Mouse (Mus musculus) cerebellum, adult 11 months (tissue): ENCODE measurements around the gene Sprr2d.

Experiments used
- DNase-seq: peaks from one replicate; pipeline ENCODE4 v3.0.0; 2022

Gene Sprr2d

GRCm38 (mm10) chr3:92338840-92339239 is at the start of gene Sprr2d:
Sprr2d (plus strand) TSS chr3:92339140.
- no peak for DNase-seq

GRCm38 (mm10) chr3:92307406-92307805 is 31.5 kb upstream of the Sprr2d start:
- no peak for DNase-seq

- no peak for DNase-seq
Observed at GRCm38 (mm10) chr3:92316320-92316719, 22.6 kb upstream of the Sprr2d start, which contains the start of gene Sprr2b. Sprr2b (plus strand) TSS chr3:92316620.

GRCm38 (mm10) chr3:92317384-92317783 is 21.6 kb upstream of the Sprr2d start:
- DNase-seq: no peak

- DNase-seq: no peak
Observed at GRCm38 (mm10) chr3:92336278-92336677, 2.7 kb upstream of the Sprr2d start.

GRCm38 (mm10) chr3:92351843-92352242 is 12.9 kb downstream of the Sprr2d start, which contains the start of gene Sprr2e:
Sprr2e (plus strand) TSS chr3:92352143.
- no peak for DNase-seq

GRCm38 (mm10) chr3:92361619-92362018 is 22.7 kb downstream of the Sprr2d start:
- DNase-seq: no peak

- DNase-seq: no peak
Observed at GRCm38 (mm10) chr3:92364887-92365286, 25.9 kb downstream of the Sprr2d start, which contains the start of gene Sprr2f. Sprr2f (plus strand) TSS chr3:92365187.

GRCm38 (mm10) chr3:92373613-92374012 is 34.7 kb downstream of the Sprr2d start:
- no peak for DNase-seq

- no peak for DNase-seq
Observed at GRCm38 (mm10) chr3:92385385-92385784, 46.4 kb downstream of the Sprr2d start, which contains the start of gene Sprr2h. Sprr2h (plus strand) TSS chr3:92385685.
